Mouse (Mus musculus) thymus, adult 2 months (tissue): ENCODE data around the gene Galns. TPM values are rescaled to one million over a fixed set of nuclear protein-coding genes. Genes with fewer than 3 reads are reported as not detected.

Experiments used
- DNase-seq: peaks from one replicate; pipeline ENCODE4 v3.0.0; 2021
- H3K27ac ChIP-seq: fragments of 200-500 bp; 2 replicates; pipeline ENCODE4 v1.5.1; 2012; ENCODE audit warnings: low read length, control low read depth; ENCODE audit not compliant: control insufficient read depth, insufficient read depth
- H3K27me3 ChIP-seq: fragments of 200-500 bp; 2 replicates; pipeline ENCODE4 v1.6.1; 2012; ENCODE audit warnings: mild to moderate bottlenecking, low read length, moderate library complexity, mixed read lengths; ENCODE audit not compliant: control insufficient read depth, insufficient read depth
- H3K36me3 ChIP-seq: fragments of 200-500 bp; 2 replicates; pipeline ENCODE4 v1.6.1; 2012; ENCODE audit warnings: mild to moderate bottlenecking, low read length, moderate library complexity; ENCODE audit not compliant: control insufficient read depth, insufficient read depth
- H3K4me1 ChIP-seq: fragments of 200-500 bp; replicated peaks from 2 replicates; pipeline ENCODE4 v1.6.1; 2012; ENCODE audit warnings: low read length; ENCODE audit not compliant: control insufficient read depth, insufficient read depth
- H3K4me3 ChIP-seq: fragments of 200-500 bp; 2 replicates; pipeline ENCODE4 v1.5.1; 2012; ENCODE audit warnings: mild to moderate bottlenecking, low read length, control low read depth, moderate library complexity; ENCODE audit not compliant: control insufficient read depth, insufficient read depth
- CTCF ChIP-seq: fragments of 200-500 bp; IDR thresholded peaks from 2 replicates; pipeline ENCODE4 v1.5.1; 2012; ENCODE audit warnings: mild to moderate bottlenecking, control low read depth, low read length, moderate library complexity, borderline replicate concordance; ENCODE audit not compliant: control insufficient read depth, poor library complexity, insufficient read depth; ENCODE audit errors: extremely low read depth
- POLR2A ChIP-seq: fragments of 200-500 bp; IDR thresholded peaks from 2 replicates; pipeline ENCODE4 v1.6.1; 2012; ENCODE audit warnings: mild to moderate bottlenecking, low read length, control low read depth, moderate library complexity; ENCODE audit not compliant: control insufficient read depth, poor library complexity, insufficient read depth; ENCODE audit errors: extremely low read depth
- WGBS: fragments of 180-500 bp; shearing (Covaris S2); methylation state at CpG from one replicate; pipeline ENCODE4 v1.1.7; 2018; 5-methylcytosine and 5-hydroxymethylcytosine counted together
- polyA plus RNA-seq: library from polyadenylated mRNA; depleted of rRNA; stranded (reverse); fragments of >200 nt; gene quantifications from 2 replicates; pipeline ENCODE4 v1.2.3, GENCODE M21; 2012

Galns gene
- polyA plus RNA-seq, 1 experiment: 15.6 TPM

GRCm38 (mm10) chr8:122572751-122573150, 38.5 kb downstream of the Galns start:
- DNase-seq: no peak
- H3K27ac ChIP-seq: no peak overlapping the region
- peaks cover 30% of the 10 kb centered on the region for H3K4me1 ChIP-seq
- WGBS: 96% methylated on average over 3 of the region's 3 CpGs
- no peaks in the 10 kb centered on the region for H3K27me3 ChIP-seq
- H3K36me3 ChIP-seq: peaks cover 24% of the 10 kb centered on the region
- H3K4me3 ChIP-seq: no peak overlapping the region
- no peak for TF ChIP-seq CTCF
- no peak for TF ChIP-seq POLR2A

DNA sequence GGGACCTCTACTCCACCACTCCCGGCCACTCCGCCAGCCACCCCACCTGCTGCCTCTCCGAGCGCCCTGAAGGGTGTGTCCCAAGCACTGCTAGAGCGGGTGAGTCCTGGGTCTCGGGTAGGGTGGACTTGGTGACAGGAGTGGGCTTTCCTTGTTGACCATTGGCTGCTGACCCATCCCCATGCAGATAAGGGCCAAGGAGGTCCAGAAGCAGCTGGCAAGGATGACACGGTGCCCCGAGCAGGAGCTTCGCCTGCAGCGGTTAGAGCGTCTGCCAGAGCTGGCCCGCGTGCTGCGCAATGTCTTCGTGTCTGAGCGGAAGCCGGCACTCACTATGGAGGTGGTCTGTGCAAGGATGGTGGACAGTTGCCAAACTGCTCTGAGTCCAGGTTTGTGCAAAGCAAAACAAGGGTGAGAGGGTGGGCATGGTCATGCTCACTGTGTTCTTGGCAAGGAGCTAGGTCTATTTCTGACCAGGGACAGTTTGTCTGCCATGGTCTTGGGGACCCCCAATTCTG, 39.5 kb downstream of the Galns start:
- peaks cover 24% of the 10 kb centered on the region for H3K36me3 ChIP-seq
- H3K4me3 ChIP-seq: no peak overlapping the region
- peaks cover 36% of the 10 kb centered on the region for H3K4me1 ChIP-seq
- 98% methylated on average over 17 of the region's 17 CpGs for WGBS
- H3K27ac ChIP-seq: no peak overlapping the region
- H3K27me3 ChIP-seq: no peaks in the 10 kb centered on the region
- DNase-seq: no peak
- no peak for TF ChIP-seq CTCF
- TF ChIP-seq POLR2A: no peak

GRCm38 (mm10) chr8:122571153-122571552, 40.1 kb downstream of the Galns start:
- 96% methylated on average over 11 of the region's 11 CpGs for WGBS
- TF ChIP-seq CTCF: no peak
- TF ChIP-seq POLR2A: no peak

DNA sequence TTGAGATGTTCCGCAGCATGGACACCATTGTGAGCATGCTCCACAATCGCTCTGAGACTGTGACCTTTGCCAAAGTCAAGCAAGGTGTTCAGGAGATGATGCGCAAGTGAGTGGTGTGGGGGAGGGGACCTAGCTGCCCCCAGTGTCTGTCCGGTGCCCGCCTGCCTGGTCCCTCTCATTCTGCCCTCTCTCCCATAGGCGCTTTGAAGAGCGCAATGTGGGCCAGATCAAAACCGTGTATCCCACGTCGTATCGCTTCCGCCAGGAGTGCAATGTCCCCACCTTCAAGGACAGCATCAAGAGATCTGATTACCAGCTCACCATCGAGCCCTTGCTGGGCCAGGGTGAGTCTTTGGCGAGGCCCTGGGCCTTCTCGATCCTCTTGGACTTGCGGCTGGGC, 41.3 kb downstream of the Galns start:
- Histone ChIP-seq H3K27ac (no peak overlapping the region), H3K27me3 (no peaks in the 10 kb centered on the region), H3K4me3 (no peak overlapping the region), H3K4me1 (peaks cover 24% of the 10 kb centered on the region), H3K36me3 (peaks cover 24% of the 10 kb centered on the region)
- no peak for TF ChIP-seq POLR2A
- no peak for TF ChIP-seq CTCF
- DNase-seq: no peak
- 98% methylated on average over 16 of the region's 16 CpGs for WGBS

More at GRCm38 (mm10) chr8:122571153-122571552, 40.1 kb downstream of the Galns start:
- Histone ChIP-seq H3K4me3 (no peak overlapping the region), H3K27me3 (no peaks in the 10 kb centered on the region), H3K4me1 (peaks cover 33% of the 10 kb centered on the region), H3K27ac (no peak overlapping the region), H3K36me3 (peaks cover 24% of the 10 kb centered on the region)
- no peak for DNase-seq

DNA sequence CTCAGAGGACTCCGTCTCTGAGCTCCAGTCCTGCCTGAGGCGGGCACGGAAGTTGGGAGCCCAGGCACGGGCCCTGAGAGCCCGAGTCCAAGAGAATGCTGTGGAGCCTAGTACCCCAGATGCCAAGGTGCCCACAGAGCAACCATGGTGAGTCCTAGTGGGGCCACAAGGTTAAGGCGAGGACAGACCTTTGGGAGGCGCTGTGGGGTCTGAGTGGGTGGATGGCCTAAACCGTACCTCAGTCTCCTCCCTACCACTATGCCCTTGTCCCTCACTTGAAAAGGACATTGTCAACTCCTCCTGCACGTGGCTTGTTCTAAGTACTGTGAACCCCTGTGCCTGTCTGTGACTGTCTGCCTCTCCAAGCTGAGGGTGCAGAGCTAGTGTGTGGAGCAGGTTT, 41.9 kb downstream of the Galns start:
- peaks cover 24% of the 10 kb centered on the region for H3K4me1 ChIP-seq
- H3K4me3 ChIP-seq: peak overlapping the region; percentile 21
- no peaks in the 10 kb centered on the region for H3K27me3 ChIP-seq
- H3K27ac ChIP-seq: no peak overlapping the region
- DNase-seq: peak; percentile 32
- WGBS: 87% methylated on average over 9 of the region's 9 CpGs
- no peak for TF ChIP-seq POLR2A
- no peak for TF ChIP-seq CTCF
- H3K36me3 ChIP-seq: peaks cover 24% of the 10 kb centered on the region

DNA sequence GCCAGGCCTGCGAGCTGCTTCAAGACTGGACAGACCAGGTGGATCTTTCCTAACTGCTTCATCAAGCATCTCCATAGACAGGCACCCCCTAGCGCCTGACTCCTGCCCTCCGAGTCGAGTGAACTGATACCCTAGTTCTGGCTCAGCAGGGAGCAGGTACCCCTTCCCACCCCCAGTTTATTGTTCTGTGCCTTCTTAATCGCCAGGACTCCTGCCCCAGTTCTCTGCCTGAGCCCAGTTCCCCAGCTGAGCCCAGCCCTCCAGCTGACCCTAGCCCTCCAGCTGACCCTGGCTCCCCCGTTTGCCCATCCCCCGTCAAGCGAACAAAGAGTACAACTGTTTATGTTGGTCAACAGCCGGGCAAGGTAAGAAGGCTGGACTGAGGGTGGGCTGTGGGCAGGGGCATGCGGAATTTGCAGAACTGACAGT, 42.4 kb downstream of the Galns start:
- no peak for TF ChIP-seq CTCF
- peaks cover 24% of the 10 kb centered on the region for H3K36me3 ChIP-seq
- WGBS: 43% methylated on average over 10 of the region's 10 CpGs
- H3K4me3 ChIP-seq: peak overlapping the region; percentile 21
- peak; percentile 63 for DNase-seq
- H3K4me1 ChIP-seq: peaks cover 24% of the 10 kb centered on the region
- no peak overlapping the region for H3K27ac ChIP-seq
- no peaks in the 10 kb centered on the region for H3K27me3 ChIP-seq

- WGBS: under 1% methylated on average over 34 of the region's 34 CpGs
- Histone ChIP-seq H3K4me3 (peak overlapping the region; percentile 62), H3K36me3 (peaks cover 24% of the 10 kb centered on the region), H3K27ac (peak overlapping the region; percentile 67), H3K27me3 (no peaks in the 10 kb centered on the region), H3K4me1 (peaks cover 24% of the 10 kb centered on the region)
- TF ChIP-seq CTCF (no peak), POLR2A (no peak)
- DNase-seq: peak; percentile 68
Observed at GRCm38 (mm10) chr8:122568109-122568504, 43.2 kb downstream of the Galns start.
